Mouse (Mus musculus) stomach, embryonic 16.5 days (tissue): ENCODE measurements around the gene Speer4f1. TPM values are rescaled to one million over a fixed set of nuclear protein-coding genes. Genes with fewer than 3 reads are reported as not detected.

Experiments
- polyA plus RNA-seq: library from polyadenylated mRNA; unstranded; fragments of >200 nt; fragmentation: Nextera tagmentation; extraction: Ambion mirVana; gene quantifications from 2 replicates; pipeline ENCODE4 v1.2.1, GENCODE M21; 2015

The Speer4f1 gene
- polyA plus RNA-seq, 1 experiment from 2014 or later = not detected

Other genes starting within 250 kb of the Speer4f1 start
- gene Speer4f2, start 102.9 kb upstream of the Speer4f1 start, polyA plus RNA-seq = not detected in 2 replicates
- 70.3 and 75.0 TPM in 2 replicates for gene Sema3c, start 98.2 kb downstream of the Speer4f1 start, polyA plus RNA-seq